Mouse (Mus musculus): ENCODE measurements around the gene Dnah8. TPM values are rescaled to one million over a fixed set of nuclear protein-coding genes. Genes with fewer than 3 reads are reported as not detected.

The Dnah8 gene
- polyA plus RNA-seq (2014; fragmentation: Illumina TruSeq; extraction: RNeasy Lipid Tissue Mini Kit (QIAGEN cat#74804); ENCODE audit: low read depth, low replicate concordance), result 138 TPM

GRCm38 (mm10) chr17:30624132-30624531, at the start of gene Dnah8:
Dnah8 (plus strand) TSS chr17:30624354.

GRCm38 (mm10) chr17:30575941-30576773, 48.0 kb upstream of the Dnah8 start, which contains the start of gene Btbd9:
Btbd9 (minus strand) TSS chr17:30576488.

GRCm38 (mm10) chr17:30626719-30627118, 2.6 kb downstream of the Dnah8 start, which contains the start of gene Glo1:
Glo1 (minus strand) TSS chr17:30626871.

GRCm38 (mm10) chr17:30901627-30902026, 277.5 kb downstream of the Dnah8 start, which contains the start of gene Glp1r:
Glp1r (plus strand) TSS chr17:30901817.

Other genes with a start within 250 kb of the Dnah8 start
- 24.4 TPM for gene Btbd9, start 47.9 kb upstream of the Dnah8 start, polyA plus RNA-seq (2014; fragmentation: Illumina TruSeq; extraction: RNeasy Lipid Tissue Mini Kit (QIAGEN cat#74804); ENCODE audit: low read depth, low replicate concordance)
- gene Glo1, start 2.5 kb downstream of the Dnah8 start, polyA plus RNA-seq (2014; fragmentation: Illumina TruSeq; extraction: RNeasy Lipid Tissue Mini Kit (QIAGEN cat#74804); ENCODE audit: low read depth, low replicate concordance), result 35.0 TPM